Mouse (Mus musculus) central nervous system, embryonic 11.5 days (tissue): ENCODE results near the gene Mup17. TPM values are rescaled to one million over a fixed set of nuclear protein-coding genes. Genes with fewer than 3 reads are reported as not detected.

Source experiments
- polyA plus RNA-seq: library from polyadenylated mRNA; depleted of rRNA; stranded (reverse); fragments of >200 nt; gene quantifications from 2 replicates; pipeline ENCODE4 v1.2.3, GENCODE M21; 2012; rRNA removed

The Mup17 gene
- polyA plus RNA-seq = not detected in 2 replicates

GRCm38 (mm10) chr4:61595771-61596170 is at the start of gene Mup17:
Mup17 (minus strand) TSS chr4:61595871.

Other genes starting within 250 kb of the Mup17 start
- not detected in 2 replicates for gene Mup15, start 156.1 kb downstream of the Mup17 start, polyA plus RNA-seq
- not detected in 2 replicates for gene Mup16, start 76.3 kb downstream of the Mup17 start, polyA plus RNA-seq
- not detected in 2 replicates for gene Mup18, start 78.3 kb upstream of the Mup17 start, polyA plus RNA-seq
- gene Mup19, start 186.4 kb upstream of the Mup17 start, polyA plus RNA-seq = not detected in 2 replicates
- not detected in 2 replicates for gene Mup5, start 239.4 kb upstream of the Mup17 start, polyA plus RNA-seq